Mouse (Mus musculus): ENCODE results near the gene Rere. TPM values are rescaled to one million over a fixed set of nuclear protein-coding genes. Genes with fewer than 3 reads are reported as not detected.

The Rere gene
- total and polyA plus RNA-seq, 3 experiments: 4.1 to 31.8 TPM; not detected in 1

DNA sequence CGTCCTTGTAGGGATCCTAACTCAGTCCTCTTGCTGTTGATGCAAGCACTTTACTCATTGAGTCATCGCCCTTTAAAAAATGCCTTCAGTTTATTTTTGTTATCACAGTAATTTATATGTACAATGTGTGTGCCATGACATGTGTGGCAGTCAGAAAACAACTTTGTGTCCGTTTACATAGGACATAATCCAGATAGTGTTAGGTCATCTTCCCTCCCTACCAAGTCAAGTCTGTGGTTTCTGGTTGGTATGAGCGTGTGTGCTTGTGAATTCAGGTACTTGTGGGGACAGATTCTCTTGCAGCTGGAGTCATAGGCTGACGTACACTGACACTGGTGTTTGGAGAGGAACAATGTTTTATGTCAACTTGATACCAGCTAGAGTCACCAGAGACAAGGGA is 74.4 kb downstream of the Rere start:
- Histone ChIP-seq H3K9ac (ENCODE audit: control insufficient read depth, low read depth, low read length, poor library complexity, severe bottlenecking) (no peak overlapping the region), H3K79me2 (ENCODE audit: control insufficient read depth, insufficient read depth, low read length, poor library complexity) (0 out of 2 replicates have a peak, but pooled peaks cover 2% of the 10 kb centered on the region), H3K4me3 (ENCODE audit: control insufficient read depth in 1 of 2, insufficient read depth in 1 of 2, low read depth in 2 of 2, low read length in 2 of 2) (no peak overlapping the region), H3K9me3 (replicated peaks; ENCODE audit: insufficient read depth, low read length) (no peaks in the 10 kb centered on the region), H3K27ac (ENCODE audit: control insufficient read depth, low read depth, low read length) (no peak overlapping the region), H3K4me1 (ENCODE audit: control insufficient read depth in 1 of 2, insufficient read depth in 2 of 2, low read length in 2 of 2) (no peaks in the 10 kb centered on the region; a peak in 1 of 4 replicates), H3K36me3 (ENCODE audit: control insufficient read depth in 1 of 2, insufficient read depth in 2 of 2, low read length in 2 of 2) (no peaks in the 10 kb centered on the region), H3K27me3 (ENCODE audit: control insufficient read depth in 1 of 2, insufficient read depth in 2 of 2, low read length in 2 of 2) (no peaks in the 10 kb centered on the region)
- no peak for DNase-seq (ENCODE audit: low read depth, low spot score)
- no peak for TF ChIP-seq ZC3H11A (IDR thresholded peaks at IDR 0.05; ENCODE audit: low read depth, low read length)

DNA sequence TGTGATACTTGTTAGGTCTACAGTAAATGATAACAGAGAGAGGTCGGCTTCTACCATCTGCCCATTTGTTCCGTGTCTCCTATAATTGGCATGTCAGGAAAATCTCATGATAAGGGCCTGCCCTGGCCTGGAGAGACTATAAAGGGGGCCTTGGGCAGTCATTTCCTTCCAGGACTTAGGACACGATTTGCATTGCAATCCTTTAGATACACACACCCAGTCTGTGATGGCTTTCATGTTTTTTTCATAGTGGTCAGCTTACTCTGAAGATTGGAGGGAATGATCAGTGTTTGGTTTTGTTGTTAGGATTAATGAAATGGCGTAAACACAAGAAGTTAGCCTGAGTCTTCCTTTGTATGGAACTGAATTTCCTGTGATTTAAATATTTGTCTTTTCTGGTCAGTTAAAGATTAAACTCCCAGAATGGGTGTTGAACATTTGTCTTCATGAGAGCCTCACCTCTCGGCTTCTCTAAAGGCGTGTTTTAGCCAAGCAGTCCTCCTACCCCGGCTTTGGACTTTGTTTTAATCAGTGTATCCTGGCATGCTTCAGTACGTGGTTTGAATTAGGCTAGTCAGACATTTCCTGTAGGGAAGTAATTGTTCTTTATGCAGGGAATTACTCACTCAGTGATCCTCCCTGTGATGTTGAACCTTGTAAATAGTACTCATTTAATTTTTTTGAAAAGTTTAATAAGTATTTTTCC is 80.7 kb downstream of the Rere start:
- no peak for TF ChIP-seq CTCF (IDR thresholded peaks at IDR 0.05 in 2 of 3, conservative IDR thresholded peaks at IDR 0.05 in 1 of 3; ENCODE audit: control insufficient read depth in 1 of 3, insufficient read depth in 1 of 3, low read depth in 2 of 3, low read length in 3 of 3, poor library complexity in 1 of 3, severe bottlenecking in 1 of 3)
- no peak for TF ChIP-seq RCOR1 (IDR thresholded peaks at IDR 0.05; ENCODE audit: low read depth, low read length)
- TF ChIP-seq USF2 (IDR thresholded peaks at IDR 0.05; ENCODE audit: borderline replicate concordance in 1 of 2, insufficient read depth in 1 of 2, low read depth in 1 of 2, low read length in 2 of 2): no peak
- TF ChIP-seq E2F4 (IDR thresholded peaks at IDR 0.05; ENCODE audit: borderline replicate concordance, low read depth, low read length): no peak
- no peak for TF ChIP-seq POLR2A (IDR thresholded peaks at IDR 0.05; ENCODE audit: control insufficient read depth in 1 of 2, insufficient read depth in 1 of 2, low read depth in 1 of 2, low read length in 2 of 2, poor library complexity in 1 of 2)
- TF ChIP-seq SMC3 (IDR thresholded peaks at IDR 0.05; ENCODE audit: low read depth, low read length): no peak
- TF ChIP-seq POLR2AphosphoS5 (IDR thresholded peaks at IDR 0.05; ENCODE audit: borderline replicate concordance, low read depth, low read length): no peak
- Histone ChIP-seq H3K27me3 (ENCODE audit: control insufficient read depth in 1 of 2, insufficient read depth in 2 of 2, low read length in 2 of 2) (no peaks in the 10 kb centered on the region), H3K79me2 (ENCODE audit: control insufficient read depth, insufficient read depth, low read length, poor library complexity) (no peaks in the 10 kb centered on the region; the same call in 1 of the 2 replicates), H3K27ac (ENCODE audit: control insufficient read depth, low read depth, low read length) (no peak overlapping the region), H3K4me1 (ENCODE audit: control insufficient read depth in 1 of 2, insufficient read depth in 2 of 2, low read length in 2 of 2) (peaks cover 2% of the 10 kb centered on the region in 2 experiments; a peak in 3 of 4 replicates), H3K9ac (ENCODE audit: control insufficient read depth, low read depth, low read length, poor library complexity, severe bottlenecking) (no peak overlapping the region), H3K36me3 (ENCODE audit: control insufficient read depth in 1 of 2, insufficient read depth in 2 of 2, low read length in 2 of 2) (peaks cover 0 to 7% of the 10 kb centered on the region in 2 experiments; a peak in 2 of 4 replicates), H3K9me3 (replicated peaks; ENCODE audit: insufficient read depth, low read length) (no peaks in the 10 kb centered on the region), H3K4me3 (ENCODE audit: control insufficient read depth in 1 of 2, insufficient read depth in 1 of 2, low read depth in 2 of 2, low read length in 2 of 2) (no peak overlapping the region)
- no peak for DNase-seq (ENCODE audit: low read depth, low spot score)

DNA sequence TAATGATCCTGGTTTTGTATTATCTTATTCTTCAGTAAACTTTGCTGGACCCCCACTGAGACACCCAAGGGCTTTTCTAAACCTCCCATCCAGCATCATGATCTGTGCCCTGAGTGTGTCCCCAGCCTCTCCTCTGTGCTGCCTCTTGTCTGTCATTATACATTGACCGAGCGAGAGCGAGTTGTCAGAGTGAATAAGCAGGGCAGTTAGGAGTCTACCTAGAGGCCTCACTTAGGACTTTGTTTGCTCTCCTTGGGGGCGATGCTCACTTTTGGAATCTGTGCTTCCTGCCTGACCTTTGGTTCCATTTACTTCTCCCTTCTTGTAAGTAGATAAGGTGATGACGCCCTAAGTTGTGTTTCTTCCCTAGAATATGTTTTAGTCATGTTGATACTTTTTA is 81.4 kb downstream of the Rere start:
- Histone ChIP-seq H3K36me3 (ENCODE audit: control insufficient read depth in 1 of 2, insufficient read depth in 2 of 2, low read length in 2 of 2) (peaks cover 0 to 7% of the 10 kb centered on the region in 2 experiments; a peak in 2 of 4 replicates), H3K27me3 (ENCODE audit: control insufficient read depth in 1 of 2, insufficient read depth in 2 of 2, low read length in 2 of 2) (no peaks in the 10 kb centered on the region), H3K79me2 (ENCODE audit: control insufficient read depth, insufficient read depth, low read length, poor library complexity) (no peaks in the 10 kb centered on the region; the same call in 1 of the 2 replicates), H3K9me3 (replicated peaks; ENCODE audit: insufficient read depth, low read length) (no peaks in the 10 kb centered on the region), H3K4me3 (ENCODE audit: control insufficient read depth in 1 of 2, insufficient read depth in 1 of 2, low read depth in 2 of 2, low read length in 2 of 2) (no peak overlapping the region), H3K4me1 (ENCODE audit: control insufficient read depth in 1 of 2, insufficient read depth in 2 of 2, low read length in 2 of 2) (peaks cover 2% of the 10 kb centered on the region in 2 experiments; a peak in 3 of 4 replicates), H3K9ac (ENCODE audit: control insufficient read depth, low read depth, low read length, poor library complexity, severe bottlenecking) (no peak overlapping the region), H3K27ac (ENCODE audit: control insufficient read depth, low read depth, low read length) (no peak overlapping the region)
- no peak for DNase-seq (ENCODE audit: low read depth, low spot score)
- TF ChIP-seq RAD21 (IDR thresholded peaks at IDR 0.05; ENCODE audit: low read depth, low read length) (no peak), GABPA (IDR thresholded peaks at IDR 0.05; ENCODE audit: low read depth, low read length) (no peak), ZC3H11A (IDR thresholded peaks at IDR 0.05; ENCODE audit: low read depth, low read length) (no peak), MXI1 (IDR thresholded peaks at IDR 0.05; ENCODE audit: low read depth, low read length) (no peak), SIN3A (IDR thresholded peaks at IDR 0.05; ENCODE audit: low read length) (no peak), BHLHE40 (IDR thresholded peaks at IDR 0.05; ENCODE audit: borderline replicate concordance, low read depth, low read length) (no peak), ZNF384 (IDR thresholded peaks at IDR 0.05; ENCODE audit: low read depth, low read length) (no peak), TCF12 (IDR thresholded peaks at IDR 0.05; ENCODE audit: low read depth, low read length) (no peak)

Measured in MEL (cell line).